Mouse (Mus musculus) heart, postnatal 0 days (tissue): ENCODE results near the gene Fcamr. TPM values are rescaled to one million over a fixed set of nuclear protein-coding genes. Genes with fewer than 3 reads are reported as not detected.
A peak's percentile ranks its signal among the peaks of the same experiment; 100 is the strongest.

Experiments
- ATAC-seq: fragments of 200-750 bp; cut with Nextera tagmentation; 2 replicates; pipeline ENCODE4 v1.8.0; 2017; ENCODE audit warnings: low read depth, moderate number of reproducible peaks, moderate library complexity; ENCODE audit not compliant: insufficient read depth
- DNase-seq: peaks from one replicate; pipeline ENCODE4 v3.0.0-alpha.2; 2016; ENCODE audit warnings: low spot score
- H3K27ac ChIP-seq: fragments of 300-500 bp; sonication (generic); 2 replicates; pipeline ENCODE4 v1.5.1; 2014; ENCODE audit warnings: low read depth, mild to moderate bottlenecking
- H3K27me3 ChIP-seq: fragments of 300-500 bp; sonication (generic); 2 replicates; pipeline ENCODE4 v1.6.1; 2014; ENCODE audit warnings: low read length, mixed read lengths; ENCODE audit not compliant: control insufficient read depth, insufficient read depth
- H3K36me3 ChIP-seq: fragments of 300-500 bp; sonication (generic); replicated peaks from 2 replicates; pipeline ENCODE4 v1.6.1; 2014; ENCODE audit warnings: low read length, mixed read lengths; ENCODE audit not compliant: control insufficient read depth, insufficient read depth
- H3K4me1 ChIP-seq: fragments of 300-500 bp; sonication (generic); 2 replicates; pipeline ENCODE4 v1.6.1; 2014; ENCODE audit warnings: antibody characterized with exemption; ENCODE audit not compliant: control insufficient read depth, insufficient read depth
- H3K4me2 ChIP-seq: fragments of 300-500 bp; sonication (generic); 2 replicates; pipeline ENCODE4 v1.6.1; 2014; ENCODE audit warnings: low read depth, mild to moderate bottlenecking, low read length, moderate library complexity
- H3K4me3 ChIP-seq: fragments of 300-500 bp; sonication (generic); 2 replicates; pipeline ENCODE4 v1.5.1; 2014; ENCODE audit warnings: low read depth, low read length
- H3K9ac ChIP-seq: fragments of 300-500 bp; sonication (generic); replicated peaks from 2 replicates; pipeline ENCODE4 v1.6.1; 2014; ENCODE audit warnings: low read depth, low read length, mixed read lengths
- H3K9me3 ChIP-seq: fragments of 300-500 bp; sonication (generic); replicated peaks from 2 replicates; pipeline ENCODE4 v1.6.1; 2016; ENCODE audit warnings: low read length; ENCODE audit not compliant: control insufficient read depth
- CTCF ChIP-seq: IDR thresholded peaks from 2 replicates; pipeline ENCODE4 v1.5.1; 2016; ENCODE audit warnings: antibody characterized with exemption, control low read depth, low read depth
- EP300 ChIP-seq: IDR thresholded peaks from 2 replicates; pipeline ENCODE4 v1.6.1; 2016; ENCODE audit warnings: antibody characterized with exemption, low read depth
- WGBS: fragments of 180-500 bp; shearing (Covaris S2); extraction: QIAGEN DNeasy Blood & Tissue Kit; methylation state at CpG from one replicate; pipeline ENCODE4 v1.1.7; 2014; 5-methylcytosine and 5-hydroxymethylcytosine counted together
- polyA plus RNA-seq: library from polyadenylated mRNA; unstranded; fragments of >200 nt; fragmentation: Nextera tagmentation; extraction: Ambion mirVana; gene quantifications from 2 replicates; pipeline ENCODE4 v1.2.1, GENCODE M21; 2015
- total RNA-seq: library from RNA; depleted of rRNA; stranded (reverse); fragments of >200 nt; gene quantifications from 2 replicates; pipeline ENCODE4 v1.2.3, GENCODE M21; 2014; ENCODE audit warnings: low replicate concordance

Fcamr gene
- total and polyA plus RNA-seq, 2 experiments from 2014 or later, result 0.15 to 2.8 TPM

GRCm38 (mm10) chr1:130835161-130835936 lies 34.6 kb downstream of the Fcamr start:
- Histone ChIP-seq H3K9ac (no peak overlapping the region), H3K27me3 (no peaks in the 10 kb centered on the region), H3K27ac (no peak overlapping the region), H3K4me2 (no peak overlapping the region), H3K4me1 (0 out of 2 replicates have a peak, but pooled peaks cover 2% of the 10 kb centered on the region), H3K4me3 (no peak overlapping the region), H3K36me3 (no peaks in the 10 kb centered on the region), H3K9me3 (no peaks in the 10 kb centered on the region)
- 84% methylated on average over 6 of the region's 6 CpGs for WGBS
- TF ChIP-seq CTCF (no peak), EP300 (no peak)
- ATAC-seq, result no peak
- no peak for DNase-seq

DNA sequence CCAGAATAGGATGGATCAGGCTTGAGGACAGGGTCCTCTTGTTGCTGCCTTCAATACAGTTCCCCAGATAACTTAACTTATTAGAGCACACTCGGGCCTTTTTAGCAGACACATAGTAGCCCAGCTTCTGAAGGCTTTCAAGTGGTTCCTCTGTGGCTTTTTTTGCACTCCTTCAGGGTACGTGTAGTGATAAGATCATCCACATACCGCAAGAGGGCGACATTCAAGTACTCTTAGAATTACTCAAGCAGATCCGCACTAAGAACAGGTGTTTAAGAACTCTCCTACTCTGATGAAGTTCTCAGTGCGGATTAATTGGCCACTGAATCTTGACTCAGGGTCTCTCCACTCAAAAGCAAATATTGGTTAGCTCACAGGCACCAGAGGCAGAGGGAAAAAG lies 37.6 kb downstream of the Fcamr start:
- 41% methylated on average over 6 of the region's 6 CpGs for WGBS
- H3K36me3 ChIP-seq, result no peaks in the 10 kb centered on the region
- H3K9me3 ChIP-seq, result no peaks in the 10 kb centered on the region
- ATAC-seq (no peak), DNase-seq (no peak)
- TF ChIP-seq EP300 (no peak), CTCF (peak; percentile 24; the same call in 1 of the 2 replicates)
- no peaks in the 10 kb centered on the region for H3K27me3 ChIP-seq
- no peak overlapping the region for H3K27ac ChIP-seq
- H3K4me2 ChIP-seq, result no peak overlapping the region
- H3K4me3 ChIP-seq, result no peak overlapping the region
- H3K9ac ChIP-seq, result no peak overlapping the region
- no peaks in the 10 kb centered on the region for H3K4me1 ChIP-seq

DNA sequence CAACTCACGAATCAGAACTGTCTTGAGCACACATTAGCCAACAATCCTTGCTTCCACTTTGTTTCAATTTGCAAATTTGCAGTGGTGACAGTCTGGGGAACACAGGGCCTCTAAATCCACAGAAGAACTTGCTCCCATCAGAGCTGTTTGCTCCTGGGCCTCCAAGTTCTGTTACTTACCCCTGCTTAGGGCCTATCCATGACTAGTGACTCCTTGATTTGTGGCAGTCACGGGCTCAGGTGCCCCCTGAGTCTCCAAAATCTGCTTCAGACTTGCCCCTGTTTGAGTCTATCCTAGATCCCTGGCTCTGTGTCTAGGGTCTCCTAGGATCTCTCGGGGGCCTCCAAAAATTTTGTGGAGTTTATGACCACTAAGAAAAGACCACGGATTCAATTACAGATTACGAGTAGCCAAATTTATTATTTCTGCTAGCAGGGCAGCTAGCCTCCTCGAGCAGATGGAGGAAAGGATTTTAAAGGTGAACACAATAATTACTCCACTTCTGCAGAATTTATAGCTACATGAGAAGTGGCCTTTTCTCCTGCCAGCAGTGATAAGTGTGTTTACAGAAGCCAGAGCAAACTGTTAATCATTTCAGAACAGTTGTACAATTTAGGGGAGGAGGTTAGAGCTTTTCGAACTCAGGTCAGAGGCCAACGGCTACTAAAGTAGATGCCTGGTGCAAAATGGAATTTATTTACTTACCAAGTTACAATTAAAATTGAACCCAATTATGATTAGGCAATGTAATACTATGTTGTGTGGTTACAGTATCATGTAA lies 40.1 kb downstream of the Fcamr start:
- Histone ChIP-seq H3K9me3 (no peaks in the 10 kb centered on the region), H3K4me1 (no peaks in the 10 kb centered on the region), H3K9ac (no peak overlapping the region), H3K27ac (no peak overlapping the region), H3K4me3 (no peak overlapping the region), H3K27me3 (no peaks in the 10 kb centered on the region), H3K36me3 (no peaks in the 10 kb centered on the region), H3K4me2 (no peak overlapping the region)
- no peak for TF ChIP-seq CTCF
- no peak for TF ChIP-seq EP300
- 73% methylated on average over 8 of the region's 8 CpGs for WGBS
- no peak for DNase-seq
- no peak for ATAC-seq

DNA sequence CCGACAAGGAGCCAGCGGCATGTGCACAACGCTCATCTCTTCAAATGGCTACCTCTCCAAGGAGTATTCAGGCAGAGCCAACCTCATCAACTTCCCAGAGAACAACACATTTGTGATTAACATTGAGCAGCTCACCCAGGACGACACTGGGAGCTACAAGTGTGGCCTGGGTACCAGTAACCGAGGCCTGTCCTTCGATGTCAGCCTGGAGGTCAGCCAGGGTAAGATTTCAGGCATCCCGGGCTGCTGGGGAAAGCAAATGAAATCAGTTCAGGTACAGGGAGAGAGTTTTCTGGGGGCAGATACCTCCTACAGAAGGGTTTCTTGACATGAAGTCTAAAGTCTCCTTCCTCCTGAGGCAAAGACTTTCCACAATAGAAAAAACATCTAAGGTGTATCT lies 40.9 kb downstream of the Fcamr start:
- H3K9me3 ChIP-seq, result no peaks in the 10 kb centered on the region
- TF ChIP-seq EP300, result no peak
- no peak for TF ChIP-seq CTCF
- no peaks in the 10 kb centered on the region for H3K4me1 ChIP-seq
- H3K4me2 ChIP-seq, result no peak overlapping the region
- WGBS, result 84% methylated on average over 7 of the region's 7 CpGs
- ATAC-seq (no peak), DNase-seq (no peak)
- no peak overlapping the region for H3K4me3 ChIP-seq
- H3K27me3 ChIP-seq, result no peaks in the 10 kb centered on the region
- H3K36me3 ChIP-seq, result no peaks in the 10 kb centered on the region
- no peak overlapping the region for H3K27ac ChIP-seq
- H3K9ac ChIP-seq, result no peak overlapping the region

DNA sequence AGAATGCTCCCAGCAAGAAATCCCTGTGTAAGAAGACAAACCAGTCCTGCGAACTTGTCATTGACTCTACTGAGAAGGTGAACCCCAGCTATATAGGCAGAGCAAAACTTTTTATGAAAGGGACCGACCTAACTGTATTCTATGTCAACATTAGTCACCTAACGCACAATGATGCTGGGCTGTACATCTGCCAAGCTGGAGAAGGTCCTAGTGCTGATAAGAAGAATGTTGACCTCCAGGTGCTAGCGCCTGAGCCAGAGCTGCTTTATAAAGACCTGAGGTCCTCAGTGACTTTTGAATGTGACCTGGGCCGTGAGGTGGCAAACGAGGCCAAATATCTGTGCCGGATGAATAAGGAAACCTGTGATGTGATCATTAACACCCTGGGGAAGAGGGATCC lies 43.8 kb downstream of the Fcamr start:
- no peak for TF ChIP-seq CTCF
- TF ChIP-seq EP300, result no peak
- H3K36me3 ChIP-seq, result no peaks in the 10 kb centered on the region

More for the DNA sequence above, 43.8 kb downstream of the Fcamr start:
- Histone ChIP-seq H3K27me3 (no peaks in the 10 kb centered on the region), H3K4me1 (no peaks in the 10 kb centered on the region), H3K4me3 (no peak overlapping the region), H3K9me3 (no peaks in the 10 kb centered on the region), H3K9ac (no peak overlapping the region), H3K4me2 (no peak overlapping the region), H3K27ac (no peak overlapping the region)
- no peak for DNase-seq
- WGBS, result 84% methylated on average over 7 of the region's 7 CpGs
- no peak for ATAC-seq
